ENCODE assay signal across 12 mouse cellular contexts in the genomic region with DNA sequence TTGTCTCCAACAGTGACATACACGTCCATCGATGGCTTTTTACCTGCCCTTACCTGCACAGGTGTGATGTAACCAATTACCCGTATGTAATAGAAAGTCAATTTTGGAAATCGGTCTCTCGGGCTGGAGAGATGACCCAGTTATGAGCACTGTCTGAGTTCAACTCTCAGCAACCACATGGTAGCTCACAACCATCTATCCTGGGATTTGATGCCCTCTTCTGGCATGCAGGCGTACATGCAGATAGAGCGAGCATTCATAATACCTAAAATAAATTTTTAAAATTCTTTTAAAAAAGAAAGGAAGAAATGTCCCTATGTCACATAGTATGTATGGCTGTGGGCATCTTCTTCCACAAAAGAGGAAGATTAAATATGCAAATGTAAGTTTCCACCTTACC. TPM values are rescaled to one million over a fixed set of nuclear protein-coding genes. Genes with fewer than 3 reads are reported as not detected.
A peak's percentile ranks its signal among the peaks of the same experiment; 100 is the strongest.
DNase-seq lines count a peak whose midpoint lies in the region; ATAC-seq and TF ChIP-seq lines count a peak whose summit lies in the region.
"Had no signal": no experiment of that assay in that cellular context is flagged by ENCODE, and none has a peak within 500 bp of the region (broad histone marks: within the 10 kb centered on the region; RNA-seq: fewer than 3 reads in every experiment).

No protein-coding gene starts in this region.

- no peak overlapping the region for H3K4me2 ChIP-seq in liver, postnatal 0 days (ENCODE audit: low read depth, low read length)
- H3K4me2 ChIP-seq in liver, embryonic 11.5 days: no peak overlapping the region
- H3K4me2 ChIP-seq: heart, embryonic 15.5 days; limb, embryonic 15.5 days had no signal

- no peaks in the 10 kb centered on the region for H3K9me3 ChIP-seq in liver, postnatal 0 days (ENCODE audit: low read length)
- H3K9me3 ChIP-seq in liver, embryonic 11.5 days (ENCODE audit: control insufficient read depth, low read length): no peaks in the 10 kb centered on the region
- no peaks in the 10 kb centered on the region for H3K9me3 ChIP-seq in E14TG2a.4 (ENCODE audit: low read length)
- H3K9me3 ChIP-seq: heart, embryonic 15.5 days; limb, embryonic 15.5 days had no signal

- no peaks in the 10 kb centered on the region for H3K36me3 ChIP-seq in heart, adult 2 months (ENCODE audit: control insufficient read depth, insufficient read depth, low read length)
- no peaks in the 10 kb centered on the region for H3K36me3 ChIP-seq in liver, postnatal 0 days (replicated peaks; ENCODE audit: insufficient read depth, low read length)
- H3K36me3 ChIP-seq in liver, embryonic 11.5 days (ENCODE audit: control insufficient read depth, insufficient read depth, low read length): no peaks in the 10 kb centered on the region
- H3K36me3 ChIP-seq in E14TG2a.4 (ENCODE audit: insufficient read depth, low read length): peaks cover 18% of the 10 kb centered on the region
- H3K36me3 ChIP-seq: heart, embryonic 15.5 days; limb, embryonic 15.5 days had no signal

- H3K4me1 ChIP-seq in heart, adult 2 months (ENCODE audit: control insufficient read depth, insufficient read depth, low read length): no peaks in the 10 kb centered on the region; the same call in 1 of the 2 replicates
- peaks cover 22% of the 10 kb centered on the region for H3K4me1 ChIP-seq in liver, postnatal 0 days (ENCODE audit: insufficient read depth)
- H3K4me1 ChIP-seq in liver, embryonic 11.5 days (replicated peaks; ENCODE audit: control insufficient read depth, insufficient read depth, low read length): peaks cover 19% of the 10 kb centered on the region
- peaks cover 88% of the 10 kb centered on the region for H3K4me1 ChIP-seq in E14TG2a.4 (replicated peaks; ENCODE audit: low read depth, low read length)

- H3K79me2 ChIP-seq in heart, adult 2 months (replicated peaks; ENCODE audit: control insufficient read depth, insufficient read depth, low read length): no peaks in the 10 kb centered on the region

- no peak overlapping the region for H3K27ac ChIP-seq in heart, adult 2 months
- no peak overlapping the region for H3K27ac ChIP-seq in liver, postnatal 0 days (ENCODE audit: low read depth)
- no peak overlapping the region for H3K27ac ChIP-seq in liver, embryonic 11.5 days (ENCODE audit: low read depth, low read length)
- H3K27ac ChIP-seq: heart, embryonic 15.5 days; limb, embryonic 15.5 days had no signal

- TF ChIP-seq CTCF in heart, adult 2 months (IDR thresholded peaks at IDR 0.05): peak; percentile 42
- peak; percentile 60 for TF ChIP-seq CTCF in liver, postnatal 0 days (IDR thresholded peaks at IDR 0.05; ENCODE audit: low read depth)
- TF ChIP-seq CTCF in E14TG2a.4 (conservative IDR thresholded peaks at IDR 0.05; ENCODE audit: low read length): peak; percentile 34
- TF ChIP-seq CTCF in brain, embryonic 14.5 days (IDR thresholded peaks at IDR 0.05; ENCODE audit: borderline replicate concordance, extremely low read depth, insufficient read depth, insufficient read length): peak; percentile 16; the same call in 1 of the 2 replicates

- no peak overlapping the region for H3K9ac ChIP-seq in heart, adult 2 months (ENCODE audit: low read depth, low read length)
- no peak overlapping the region for H3K9ac ChIP-seq in liver, postnatal 0 days (replicated peaks)
- H3K9ac ChIP-seq in liver, embryonic 11.5 days (ENCODE audit: low read depth, low read length): no peak overlapping the region
- H3K9ac ChIP-seq: heart, embryonic 15.5 days; limb, embryonic 15.5 days had no signal

- TF ChIP-seq POLR2A in heart, adult 2 months (IDR thresholded peaks at IDR 0.05; ENCODE audit: insufficient read depth, low read depth, low read length): no peak
- no peak for TF ChIP-seq POLR2A in brain, embryonic 14.5 days (IDR thresholded peaks at IDR 0.05; ENCODE audit: borderline replicate concordance, extremely low read depth, insufficient read depth, insufficient read length, poor library complexity, severe bottlenecking)

- no peak for ATAC-seq in liver, postnatal 0 days
- no peak for ATAC-seq in liver, embryonic 11.5 days (replicated peaks; ENCODE audit: low FRiP score)

- DNase-seq in heart, adult 2 months: no peak
- DNase-seq in heart, postnatal 14 days: no peak
- no peak for DNase-seq in liver, postnatal 0 days
- DNase-seq in liver, embryonic 11.5 days (ENCODE audit: low spot score): no peak
- peak; percentile 11 for DNase-seq in brain, embryonic 14.5 days (ENCODE audit: low read depth)
- no peak for DNase-seq in layer of hippocampus, adult 18-20 months (ENCODE audit: low spot score in 2 of 2)
- no peak for DNase-seq in gastrocnemius, postnatal 10 days
- DNase-seq: cerebellum, postnatal 25 days; kidney, postnatal 36 days had no signal

- no peaks in the 10 kb centered on the region for H3K27me3 ChIP-seq in heart, adult 2 months (ENCODE audit: control insufficient read depth, insufficient read depth, low read length)
- no peaks in the 10 kb centered on the region; the same call in 1 of the 2 replicates for H3K27me3 ChIP-seq in liver, postnatal 0 days (ENCODE audit: insufficient read depth, low read length)
- no peaks in the 10 kb centered on the region for H3K27me3 ChIP-seq in liver, embryonic 11.5 days (replicated peaks; ENCODE audit: control insufficient read depth, insufficient read depth, low read length)
- peaks cover 14% of the 10 kb centered on the region for H3K27me3 ChIP-seq in E14TG2a.4 (ENCODE audit: insufficient read depth, low read length)
- H3K27me3 ChIP-seq: heart, embryonic 15.5 days; limb, embryonic 15.5 days had no signal

- intact Hi-C loops in heart, adult 2 months (cut with DNase I): no loop called here
- intact Hi-C loops in heart, postnatal 14 days (cut with DNase I): loop anchor here (5.0 kb wide), 1 partner anchor 99 kb away; no protein-coding TSS in a partner anchor

- WGBS in heart, adult 2 months: 63% methylated on average over 7 of the region's 7 CpGs
- WGBS in liver, postnatal 0 days (ENCODE audit: insufficient replicate concordance): 57% methylated on average over 7 of the region's 7 CpGs
- 61% methylated on average over 7 of the region's 7 CpGs for WGBS in liver, embryonic 11.5 days

- no peak for TF ChIP-seq EP300 in heart, adult 2 months (IDR thresholded peaks at IDR 0.05; ENCODE audit: insufficient read depth, low read depth, low read length)
- no peak for TF ChIP-seq EP300 in liver, postnatal 0 days (IDR thresholded peaks at IDR 0.05; ENCODE audit: low read depth)

- H3K4me3 ChIP-seq in heart, adult 2 months: no peak overlapping the region
- no peak overlapping the region for H3K4me3 ChIP-seq in liver, postnatal 0 days (ENCODE audit: low read depth, low read length)
- H3K4me3 ChIP-seq in liver, embryonic 11.5 days (ENCODE audit: low read depth, low read length): no peak overlapping the region
- H3K4me3 ChIP-seq in E14TG2a.4 (replicated peaks; ENCODE audit: low read length): no peak overlapping the region
- H3K4me3 ChIP-seq: heart, embryonic 15.5 days; limb, embryonic 15.5 days had no signal

RNA-seq across cellular contexts. Expression of a gene that starts 5.3 kb away (rescaled TPM):
- total RNA-seq in heart, adult 2 months (2021): 10 to 100 TPM; 53.0 to 66.5 TPM
- 40.5 and 59.0 TPM in 2 replicates for polyA plus RNA-seq in heart, adult 2 months (2012; rRNA removed)
- total RNA-seq in heart, postnatal 14 days (2021): 10 to 100 TPM; 51.4 to 54.7 TPM
- polyA plus RNA-seq in liver, postnatal 0 days (2015; fragmentation: Nextera tagmentation; extraction: Ambion mirVana): 19.1 and 24.7 TPM in 2 replicates
- 39.8 and 41.1 TPM in 2 replicates for polyA plus RNA-seq in liver, embryonic 11.5 days (2014; fragmentation: Nextera tagmentation; extraction: Ambion mirVana)
- polyA plus RNA-seq in brain, embryonic 14.5 days (2012; rRNA removed): 44.7 and 55.4 TPM in 2 replicates
- 10 to 100 TPM; 81.6 to 81.7 TPM for total RNA-seq in layer of hippocampus, adult 18-20 months (2021)
- total RNA-seq in gastrocnemius, postnatal 10 days (2021): 10 to 100 TPM; 36.6 to 44.9 TPM
